ENCODE assay signal across 8 mouse cellular contexts in the genomic region with DNA sequence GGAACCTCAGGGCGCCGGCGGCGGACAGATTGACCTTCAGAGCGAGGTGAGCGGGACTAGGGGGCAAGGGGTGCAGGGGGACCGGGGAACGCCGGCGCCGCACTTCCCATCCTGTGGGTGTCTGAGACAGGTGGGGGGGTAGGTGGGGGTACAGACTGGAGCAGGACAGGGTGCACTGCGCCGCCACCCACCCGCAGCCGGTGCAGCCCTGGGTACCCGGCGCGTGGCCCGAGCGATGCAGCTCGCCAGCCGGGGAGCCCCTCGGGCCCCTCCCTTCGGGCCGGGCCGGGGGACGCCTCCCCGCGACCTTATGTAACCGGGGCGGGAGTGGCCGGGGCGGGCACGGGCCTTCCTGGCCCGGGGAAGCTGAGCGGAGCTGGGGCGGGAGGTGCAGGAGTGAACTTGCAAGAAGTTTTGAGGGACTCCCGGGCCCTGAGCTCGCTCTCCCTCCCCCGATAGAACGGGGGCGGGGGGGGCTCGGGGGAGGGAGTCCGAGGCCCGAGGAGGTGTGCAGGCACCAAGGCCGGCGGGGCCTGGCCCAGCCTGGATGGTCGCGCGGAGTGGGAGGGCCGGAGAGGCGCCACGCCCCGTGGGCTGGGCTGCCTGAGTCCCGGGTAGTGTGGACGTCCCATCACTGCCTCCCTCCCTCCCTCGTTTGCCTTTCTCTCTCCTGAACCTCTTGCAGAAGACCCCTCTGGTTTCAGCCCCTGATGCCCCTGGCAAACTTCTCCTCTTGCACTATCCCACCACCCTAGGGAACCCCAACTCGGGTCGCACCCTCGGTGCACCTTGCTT. TPM values are rescaled to one million over a fixed set of nuclear protein-coding genes. Genes with fewer than 3 reads are reported as not detected.
DNase-seq lines count a peak whose midpoint lies in the region; ATAC-seq lines count a peak whose summit lies in the region.

No protein-coding gene starts in this region.

- peak overlapping the region; percentile 68 for H3K9ac ChIP-seq in embryonic facial prominence, embryonic 15.5 days
- peak overlapping the region; percentile 80 for H3K9ac ChIP-seq in kidney, embryonic 14.5 days (ENCODE audit: low read depth, low read length)

- no peaks in the 10 kb centered on the region for H3K36me3 ChIP-seq in embryonic facial prominence, embryonic 15.5 days
- no peaks in the 10 kb centered on the region for H3K36me3 ChIP-seq in kidney, embryonic 14.5 days (ENCODE audit: control insufficient read depth, insufficient read depth, low read length)

- peaks cover 22% of the 10 kb centered on the region for H3K4me1 ChIP-seq in embryonic facial prominence, embryonic 15.5 days
- H3K4me1 ChIP-seq in kidney, embryonic 14.5 days (ENCODE audit: control insufficient read depth, insufficient read depth, low read length): peaks cover 14% of the 10 kb centered on the region

- peak overlapping the region; percentile 97 for H3K4me2 ChIP-seq in embryonic facial prominence, embryonic 15.5 days (replicated peaks)
- H3K4me2 ChIP-seq in kidney, embryonic 14.5 days (replicated peaks; ENCODE audit: low read depth, low read length): peak overlapping the region; percentile 96

- peak; percentile 90 for ATAC-seq in embryonic facial prominence, embryonic 15.5 days (ENCODE audit: insufficient number of reproducible peaks, low FRiP score, low TSS enrichment, low read depth)
- peak; percentile 89 for ATAC-seq in kidney, embryonic 14.5 days (ENCODE audit: low FRiP score, low TSS enrichment)

- H3K27ac ChIP-seq in embryonic facial prominence, embryonic 15.5 days (replicated peaks): peak overlapping the region; percentile 84
- H3K27ac ChIP-seq in kidney, embryonic 14.5 days (ENCODE audit: low read depth, low read length): peak overlapping the region; percentile 90

- DNase-seq in 3134 (ENCODE audit: extremely low read depth, insufficient read length, low spot score): peak; percentile 95
- peak; percentile 89 for DNase-seq in adrenal gland, postnatal 25 days
- DNase-seq in heart, adult 9 months (ENCODE audit: low spot score in 2 of 2): peak; percentile 93
- DNase-seq in liver: peak; percentile 82
- DNase-seq in monocyte, adult 2 months (ENCODE audit: low read depth in 1 of 2, low spot score in 2 of 2): peak; percentile 37 to 71
- DNase-seq in spleen, postnatal 4 days (ENCODE audit: low spot score in 2 of 2): peak; percentile 86 to 89

- peak overlapping the region; percentile 82 for H3K4me3 ChIP-seq in embryonic facial prominence, embryonic 15.5 days (replicated peaks)
- peak overlapping the region; percentile 74 for H3K4me3 ChIP-seq in kidney, embryonic 14.5 days (ENCODE audit: low read length)

- H3K27me3 ChIP-seq in embryonic facial prominence, embryonic 15.5 days: no peaks in the 10 kb centered on the region
- no peaks in the 10 kb centered on the region for H3K27me3 ChIP-seq in kidney, embryonic 14.5 days (ENCODE audit: control insufficient read depth, insufficient read depth, low read length)

- WGBS in embryonic facial prominence, embryonic 15.5 days: under 1% methylated on average over 59 of the region's 60 CpGs
- WGBS in kidney, embryonic 14.5 days: under 1% methylated on average over 45 of the region's 60 CpGs

- no peaks in the 10 kb centered on the region for H3K9me3 ChIP-seq in embryonic facial prominence, embryonic 15.5 days (replicated peaks)
- no peaks in the 10 kb centered on the region for H3K9me3 ChIP-seq in kidney, embryonic 14.5 days (ENCODE audit: control insufficient read depth, low read length)

RNA-seq across cellular contexts. Expression of gene Tfeb, which starts 0.6 kb away (rescaled TPM):
- 21.1 and 28.0 TPM in 2 replicates for total RNA-seq in adrenal gland, postnatal 25 days (2021)
- polyA plus RNA-seq in embryonic facial prominence, embryonic 15.5 days (2015; fragmentation: Nextera tagmentation; extraction: Ambion mirVana): 13.5 and 14.3 TPM in 2 replicates
- 11.7 and 12.0 TPM in 2 replicates for polyA plus RNA-seq in kidney, embryonic 14.5 days (2014; fragmentation: Nextera tagmentation; extraction: Ambion mirVana)

RNA-seq across cellular contexts. Expression of gene Pgc, which starts 10.8 kb away (rescaled TPM):
- not detected in 2 replicates for total RNA-seq in adrenal gland, postnatal 25 days (2021)
- 0.12 and 0.16 TPM in 2 replicates for polyA plus RNA-seq in embryonic facial prominence, embryonic 15.5 days (2015; fragmentation: Nextera tagmentation; extraction: Ambion mirVana)
- not detected in 2 replicates for polyA plus RNA-seq in kidney, embryonic 14.5 days (2014; fragmentation: Nextera tagmentation; extraction: Ambion mirVana)

RNA-seq across cellular contexts. Expression of gene Prickle4, which starts 42.9 kb away (rescaled TPM):
- 1.7 and 4.3 TPM in 2 replicates for total RNA-seq in adrenal gland, postnatal 25 days (2021)
- polyA plus RNA-seq in embryonic facial prominence, embryonic 15.5 days (2015; fragmentation: Nextera tagmentation; extraction: Ambion mirVana): 0.71 and 1.3 TPM in 2 replicates
- polyA plus RNA-seq in kidney, embryonic 14.5 days (2014; fragmentation: Nextera tagmentation; extraction: Ambion mirVana): 0.99 and 1.3 TPM in 2 replicates

RNA-seq across cellular contexts. Expression of gene Gm21981, which starts 43.2 kb away (rescaled TPM):
- total RNA-seq in adrenal gland, postnatal 25 days (2021): 0.91 TPM in 1 of 2 replicates, not detected in the other
- 0.12 and 0.24 TPM in 2 replicates for polyA plus RNA-seq in embryonic facial prominence, embryonic 15.5 days (2015; fragmentation: Nextera tagmentation; extraction: Ambion mirVana)
- polyA plus RNA-seq in kidney, embryonic 14.5 days (2014; fragmentation: Nextera tagmentation; extraction: Ambion mirVana): 0.55 and 1.2 TPM in 2 replicates

RNA-seq across cellular contexts. Expression of gene Frs3, which starts 48.6 kb away (rescaled TPM):
- 4.3 and 8.0 TPM in 2 replicates for total RNA-seq in adrenal gland, postnatal 25 days (2021)
- polyA plus RNA-seq in embryonic facial prominence, embryonic 15.5 days (2015; fragmentation: Nextera tagmentation; extraction: Ambion mirVana): 5.5 and 7.1 TPM in 2 replicates
- polyA plus RNA-seq in kidney, embryonic 14.5 days (2014; fragmentation: Nextera tagmentation; extraction: Ambion mirVana): 2.9 and 4.6 TPM in 2 replicates

Comparison
In these comparisons a context has a peak if more than half of its experiments do, and no peak if none do; other contexts are left out.
1. Peak in every context shown above with its lines: DNase-seq, ATAC-seq, H3K4me3 ChIP-seq and H3K27ac ChIP-seq.